Mouse (Mus musculus): ENCODE measurements around the gene Tbca.

DNA sequence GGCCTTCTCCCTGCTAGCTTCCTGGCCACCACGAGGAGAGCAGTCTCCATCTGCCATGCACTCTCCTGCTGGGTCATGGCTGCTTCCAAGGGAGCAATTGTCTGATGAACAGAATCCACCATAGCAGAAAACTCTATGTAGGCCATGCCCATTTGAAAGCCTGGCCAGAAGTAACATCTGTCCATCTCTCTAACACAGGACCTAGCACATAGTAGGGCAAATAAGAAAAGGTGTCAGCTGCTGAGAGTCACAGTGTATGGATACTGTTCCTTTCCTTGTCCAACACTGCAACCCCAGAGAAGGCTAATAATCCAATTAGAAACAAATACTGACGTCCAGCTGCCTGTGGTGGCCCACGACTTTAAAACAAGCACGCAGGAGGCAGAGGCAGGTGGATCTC, 79.1 kb downstream of the Tbca start:
- no peak for TF ChIP-seq EP300 (IDR thresholded peaks at IDR 0.05; ENCODE audit: low read depth)
- no peak for TF ChIP-seq CTCF (IDR thresholded peaks at IDR 0.05; ENCODE audit: low read depth)
